Mouse (Mus musculus): ENCODE measurements around the gene Snx29. TPM values are rescaled to one million over a fixed set of nuclear protein-coding genes. Genes with fewer than 3 reads are reported as not detected.

The Snx29 gene
- total and polyA plus RNA-seq, 3 experiments = 1.2 to 3.2 (median 3.1) TPM

DNA sequence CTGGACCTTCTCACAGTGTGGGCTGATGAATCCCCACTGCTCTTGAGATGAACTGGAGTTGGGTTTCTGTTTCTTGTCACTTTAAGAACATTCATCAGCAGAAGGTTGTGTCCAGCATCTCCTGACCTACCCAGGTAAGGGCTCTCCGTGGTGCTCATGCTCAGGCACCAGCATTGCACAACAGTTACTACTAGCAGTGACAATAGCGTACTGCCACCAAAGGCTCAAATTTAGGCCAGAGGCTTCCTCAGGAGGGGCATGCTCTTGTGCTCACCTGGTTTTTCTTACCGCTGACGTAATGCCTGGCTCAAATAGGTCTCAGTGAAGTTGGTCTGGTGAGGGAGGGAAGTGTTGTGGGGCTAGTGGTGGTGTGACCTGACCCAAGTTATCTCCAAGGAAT is 132.2 kb downstream of the Snx29 start:
- in situ Hi-C loops (cut with MboI; ENCODE audit: low pct_ligation_motif_present, low pct_unique_long_range_greater_than_20kb, low sequenced_read_pairs) = loop anchor here (25.0 kb wide), 1 partner anchor 457 kb away; the partner anchor contains the start of gene Cpped1
- H3K4me2 ChIP-seq (ENCODE audit: insufficient read depth, low read depth, poor library complexity, severe bottlenecking) = no peak overlapping the region
- no peak overlapping the region for H3K4me3 ChIP-seq (replicated peaks in 1 of 3; ENCODE audit: low read depth in 2 of 3, low read length in 2 of 3, poor library complexity in 1 of 3)
- no peaks in the 10 kb centered on the region for H3K79me2 ChIP-seq (replicated peaks; ENCODE audit: control insufficient read depth, extremely low read depth, insufficient read depth, poor library complexity, severe bottlenecking)
- dilution Hi-C loops (cut with MboI; ENCODE audit: extremely low pct_ligation_motif_present, extremely low pct_unique_long_range_greater_than_20kb, low sequenced_read_pairs) = no loop called here
- H3K4me1 ChIP-seq (ENCODE audit: control insufficient read depth in 1 of 2, insufficient read depth in 2 of 2) = peaks cover 14 to 52% of the 10 kb centered on the region in 2 experiments
- DNase-seq (ENCODE audit: extremely low read depth) = no peak
- H3K27ac ChIP-seq (ENCODE audit: insufficient read depth, low read depth) = no peak overlapping the region
- H3K9me3 ChIP-seq (replicated peaks; ENCODE audit: low read length) = peaks cover 23% of the 10 kb centered on the region
- H3K9ac ChIP-seq (ENCODE audit: insufficient read depth, low read depth) = no peak overlapping the region
- H3K36me3 ChIP-seq (replicated peaks in 1 of 2; ENCODE audit: control insufficient read depth in 1 of 2, insufficient read depth in 1 of 2, low read length in 1 of 2) = peaks cover 0 to 16% of the 10 kb centered on the region in 2 experiments
- no peak for TF ChIP-seq MAZ (IDR thresholded peaks at IDR 0.05; ENCODE audit: low read depth, low read length)
- no peak for TF ChIP-seq MAFK (IDR thresholded peaks at IDR 0.05; ENCODE audit: insufficient replicate concordance, low read length)
- no peak for TF ChIP-seq ZC3H11A (IDR thresholded peaks at IDR 0.05; ENCODE audit: low read depth, low read length)
- TF ChIP-seq POLR2AphosphoS2 (IDR thresholded peaks at IDR 0.05; ENCODE audit: low read depth, low read length) = no peak
- TF ChIP-seq CHD1 (IDR thresholded peaks at IDR 0.05; ENCODE audit: low read depth, low read length) = no peak
- no peak for TF ChIP-seq RCOR1 (conservative IDR thresholded peaks at IDR 0.05; ENCODE audit: low read depth, low read length)
- no peak for TF ChIP-seq HCFC1 (IDR thresholded peaks at IDR 0.05; ENCODE audit: low read depth, low read length)
- no peak for TF ChIP-seq IRF4 (IDR thresholded peaks at IDR 0.05; ENCODE audit: low read depth, low read length)
- no peak for TF ChIP-seq NELFE (IDR thresholded peaks at IDR 0.05; ENCODE audit: low read depth, low read length)
- TF ChIP-seq E2F4 (IDR thresholded peaks at IDR 0.05; ENCODE audit: insufficient replicate concordance, low read depth, low read length) = no peak
- TF ChIP-seq NRF1 (IDR thresholded peaks at IDR 0.05; ENCODE audit: low read depth, low read length) = no peak
- TF ChIP-seq MYC (IDR thresholded peaks at IDR 0.05; ENCODE audit: low read depth, low read length) = no peak
- TF ChIP-seq SIN3A (IDR thresholded peaks at IDR 0.05; ENCODE audit: low read length) = no peak
- TF ChIP-seq CTCF (conservative IDR thresholded peaks at IDR 0.05 in 1 of 2, IDR thresholded peaks at IDR 0.05 in 1 of 2; ENCODE audit: low read depth in 2 of 2, low read length in 2 of 2) = no peak
- no peak for TF ChIP-seq GABPA (IDR thresholded peaks at IDR 0.05; ENCODE audit: insufficient replicate concordance, low read depth, low read length)
- TF ChIP-seq POLR2A (IDR thresholded peaks at IDR 0.05; ENCODE audit: low read depth, low read length) = no peak
- no peak for TF ChIP-seq TBP (conservative IDR thresholded peaks at IDR 0.05; ENCODE audit: low read depth, low read length)
- TF ChIP-seq JUN (IDR thresholded peaks at IDR 0.05; ENCODE audit: insufficient read depth, low read depth, low read length) = no peak
- no peak for TF ChIP-seq USF1 (IDR thresholded peaks at IDR 0.05; ENCODE audit: low read depth, low read length)
- no peak for TF ChIP-seq RAD21 (IDR thresholded peaks at IDR 0.05; ENCODE audit: low read depth, low read length)
- H3K27me3 ChIP-seq (replicated peaks) = no peaks in the 10 kb centered on the region

DNA sequence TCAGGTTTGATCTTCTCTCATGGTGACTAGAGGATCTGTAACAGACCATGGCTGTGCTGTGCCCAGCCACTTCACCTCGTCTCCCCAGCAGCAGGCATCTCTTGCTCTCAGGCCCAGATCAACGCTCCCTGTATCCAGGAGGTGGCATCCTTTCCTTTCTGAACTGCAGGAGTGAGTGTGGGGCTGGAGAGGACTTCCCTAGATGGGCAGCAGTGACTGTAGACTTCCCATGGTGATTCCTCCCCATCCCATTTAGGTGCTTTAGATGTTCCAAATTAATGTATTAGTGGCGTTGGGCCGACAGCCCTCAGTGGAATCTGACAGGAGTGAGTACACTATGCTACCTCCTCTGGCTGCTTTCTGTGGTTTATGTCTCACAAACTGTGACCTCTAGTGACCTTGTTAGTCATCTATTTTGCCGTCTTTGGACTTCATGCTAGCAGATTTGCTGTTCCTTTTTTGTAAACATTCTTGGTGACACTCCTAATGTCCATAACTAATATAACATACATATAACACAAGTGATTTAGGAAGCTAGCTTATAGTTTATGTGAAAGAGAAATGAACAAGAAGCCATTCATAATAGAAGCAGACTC is 132.9 kb downstream of the Snx29 start:
- dilution Hi-C loops (cut with MboI; ENCODE audit: extremely low pct_ligation_motif_present, extremely low pct_unique_long_range_greater_than_20kb, low sequenced_read_pairs) (no loop called here), in situ Hi-C loops (cut with MboI; ENCODE audit: low pct_ligation_motif_present, low pct_unique_long_range_greater_than_20kb, low sequenced_read_pairs) (loop anchor here (25.0 kb wide), 1 partner anchor 457 kb away; the partner anchor contains the start of gene Cpped1)
- H3K4me2 ChIP-seq (ENCODE audit: insufficient read depth, low read depth, poor library complexity, severe bottlenecking) = no peak overlapping the region
- peak overlapping the region; percentile 23; the same call in 1 of the 2 replicates for H3K9ac ChIP-seq (ENCODE audit: insufficient read depth, low read depth)
- no peak overlapping the region for H3K4me3 ChIP-seq (replicated peaks in 1 of 3; ENCODE audit: low read depth in 2 of 3, low read length in 2 of 3, poor library complexity in 1 of 3)
- H3K27me3 ChIP-seq (replicated peaks) = no peaks in the 10 kb centered on the region
- H3K9me3 ChIP-seq (replicated peaks; ENCODE audit: low read length) = peaks cover 23% of the 10 kb centered on the region
- H3K4me1 ChIP-seq (ENCODE audit: control insufficient read depth in 1 of 2, insufficient read depth in 2 of 2) = peaks cover 15 to 55% of the 10 kb centered on the region in 2 experiments
- peaks cover 0 to 16% of the 10 kb centered on the region in 2 experiments for H3K36me3 ChIP-seq (replicated peaks in 1 of 2; ENCODE audit: control insufficient read depth in 1 of 2, insufficient read depth in 1 of 2, low read length in 1 of 2)
- peak; percentile 77 for DNase-seq (ENCODE audit: extremely low read depth)
- peak overlapping the region; percentile 89 for H3K27ac ChIP-seq (ENCODE audit: insufficient read depth, low read depth)
- no peaks in the 10 kb centered on the region for H3K79me2 ChIP-seq (replicated peaks; ENCODE audit: control insufficient read depth, extremely low read depth, insufficient read depth, poor library complexity, severe bottlenecking)
- TF ChIP-seq UBTF (IDR thresholded peaks at IDR 0.05; ENCODE audit: low read depth, low read length) (no peak), CHD1 (IDR thresholded peaks at IDR 0.05; ENCODE audit: low read depth, low read length) (no peak; the same call in 1 of the 2 replicates), ELF1 (IDR thresholded peaks at IDR 0.05; ENCODE audit: low read depth, low read length) (no peak), SIN3A (IDR thresholded peaks at IDR 0.05; ENCODE audit: low read length) (peak; percentile 80), ZMIZ1 (IDR thresholded peaks at IDR 0.05; ENCODE audit: low read depth, low read length) (no peak; the same call in 1 of the 2 replicates), SMC3 (IDR thresholded peaks at IDR 0.05; ENCODE audit: low read depth, low read length) (peak; percentile 55), MXI1 (IDR thresholded peaks at IDR 0.05; ENCODE audit: low read depth, low read length) (no peak), CHD2 (IDR thresholded peaks at IDR 0.05; ENCODE audit: low read length) (no peak), USF1 (IDR thresholded peaks at IDR 0.05; ENCODE audit: low read depth, low read length) (no peak), JUND (conservative IDR thresholded peaks at IDR 0.05; ENCODE audit: low read depth, low read length) (no peak), USF2 (conservative IDR thresholded peaks at IDR 0.05; ENCODE audit: low read depth, low read length) (no peak), ZNF384 (IDR thresholded peaks at IDR 0.05; ENCODE audit: low read depth, low read length) (no peak), ZC3H11A (IDR thresholded peaks at IDR 0.05; ENCODE audit: low read depth, low read length) (no peak), HCFC1 (IDR thresholded peaks at IDR 0.05; ENCODE audit: low read depth, low read length) (no peak), RCOR1 (conservative IDR thresholded peaks at IDR 0.05; ENCODE audit: low read depth, low read length) (no peak), MAX (IDR thresholded peaks at IDR 0.05; ENCODE audit: low read length) (peak; percentile 59; the same call in 1 of the 2 replicates), NRF1 (IDR thresholded peaks at IDR 0.05; ENCODE audit: low read depth, low read length) (no peak), JUN (IDR thresholded peaks at IDR 0.05; ENCODE audit: insufficient read depth, low read depth, low read length) (no peak), NELFE (IDR thresholded peaks at IDR 0.05; ENCODE audit: low read depth, low read length) (peak; percentile 34; the same call in 1 of the 2 replicates), ETS1 (conservative IDR thresholded peaks at IDR 0.05; ENCODE audit: low read depth, low read length) (peak; percentile 43; the same call in 1 of the 2 replicates)

Measured in CH12.LX (cell line).